Mouse (Mus musculus) brown adipose tissue, adult 24 weeks (tissue): ENCODE data around the gene Mdga1. TPM values are rescaled to one million over a fixed set of nuclear protein-coding genes. Genes with fewer than 3 reads are reported as not detected.

Source experiments
- H3K27ac ChIP-seq: fragments of 200-500 bp; replicated peaks from 2 replicates; pipeline ENCODE4 v1.5.1; 2012; ENCODE audit warnings: low read depth, mild to moderate bottlenecking, low read length
- H3K4me1 ChIP-seq: fragments of 200-500 bp; 2 replicates; pipeline ENCODE4 v1.6.1; 2012; ENCODE audit warnings: low read length, mixed read lengths; ENCODE audit not compliant: control insufficient read depth, insufficient read depth, insufficient read length
- H3K4me3 ChIP-seq: fragments of 200-500 bp; 2 replicates; pipeline ENCODE4 v1.5.1; 2012; ENCODE audit warnings: low read depth, mild to moderate bottlenecking, low read length, moderate library complexity; ENCODE audit not compliant: insufficient read depth
- polyA plus RNA-seq: library from polyadenylated mRNA; stranded (reverse); fragments of >200 nt; gene quantifications from 2 replicates; pipeline ENCODE4 v1.2.4, GENCODE M21; 2012; ENCODE audit not compliant: missing spikeins, insufficient read depth, insufficient read length

The Mdga1 gene
- polyA plus RNA-seq, 1 experiment = not detected

- Histone ChIP-seq H3K4me3 (no peak overlapping the region), H3K27ac (no peak overlapping the region), H3K4me1 (no peaks in the 10 kb centered on the region)
Measured at GRCm38 (mm10) chr17:29864440-29864839, 105.4 kb downstream of the Mdga1 start.

- Histone ChIP-seq H3K4me3 (no peak overlapping the region), H3K27ac (no peak overlapping the region)
Measured at GRCm38 (mm10) chr17:29859788-29860283, 110.1 kb downstream of the Mdga1 start.

DNA sequence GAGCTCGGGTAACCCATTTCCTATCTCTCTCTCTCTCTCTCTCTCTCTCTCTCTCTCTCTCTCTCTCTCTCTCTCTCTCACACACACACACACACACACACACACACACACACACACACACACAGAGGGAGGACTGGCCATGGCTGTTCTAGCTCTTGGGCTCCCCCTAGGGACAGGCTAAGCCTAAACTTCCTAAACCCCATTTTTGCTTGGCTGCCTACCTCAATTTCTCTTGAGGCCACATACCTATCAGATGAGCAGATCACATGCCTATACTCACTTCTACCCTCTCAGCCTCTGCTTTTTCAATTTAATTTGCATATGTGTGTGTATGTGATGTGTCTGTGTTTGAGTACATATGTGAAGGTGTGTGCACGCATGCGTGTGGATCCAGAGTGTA, 111.1 kb downstream of the Mdga1 start:
- H3K4me1 ChIP-seq = no peaks in the 10 kb centered on the region
- H3K4me3 ChIP-seq = no peak overlapping the region
- no peak overlapping the region for H3K27ac ChIP-seq

More at GRCm38 (mm10) chr17:29859788-29860283, 110.1 kb downstream of the Mdga1 start:
- no peaks in the 10 kb centered on the region for H3K4me1 ChIP-seq

- no peak overlapping the region for H3K27ac ChIP-seq
Measured at GRCm38 (mm10) chr17:29855702-29856580, 113.9 kb downstream of the Mdga1 start.

DNA sequence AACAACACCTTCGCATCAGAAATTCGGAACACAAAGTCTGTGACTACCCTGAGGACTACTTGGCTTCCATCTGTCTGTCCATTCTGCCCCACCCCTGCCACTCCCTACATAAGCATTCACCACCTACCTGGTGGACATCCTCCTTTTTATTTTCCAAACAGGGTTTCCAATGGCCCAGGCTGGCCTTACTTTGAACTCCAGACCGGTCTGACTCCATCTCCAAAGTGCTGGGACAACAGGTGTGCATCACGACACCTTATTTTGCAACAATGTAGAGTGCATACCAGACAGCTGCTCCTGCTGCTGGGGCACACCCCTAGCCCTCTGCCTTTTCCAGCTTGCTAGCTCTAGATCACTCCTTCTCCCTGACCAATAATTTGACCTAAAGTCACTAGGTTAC, 115.1 kb downstream of the Mdga1 start:
- H3K4me3 ChIP-seq = no peak overlapping the region
- no peaks in the 10 kb centered on the region for H3K4me1 ChIP-seq
- H3K27ac ChIP-seq = no peak overlapping the region

More at GRCm38 (mm10) chr17:29855702-29856580, 113.9 kb downstream of the Mdga1 start:
- H3K4me3 ChIP-seq = no peak overlapping the region
- no peaks in the 10 kb centered on the region for H3K4me1 ChIP-seq

DNA sequence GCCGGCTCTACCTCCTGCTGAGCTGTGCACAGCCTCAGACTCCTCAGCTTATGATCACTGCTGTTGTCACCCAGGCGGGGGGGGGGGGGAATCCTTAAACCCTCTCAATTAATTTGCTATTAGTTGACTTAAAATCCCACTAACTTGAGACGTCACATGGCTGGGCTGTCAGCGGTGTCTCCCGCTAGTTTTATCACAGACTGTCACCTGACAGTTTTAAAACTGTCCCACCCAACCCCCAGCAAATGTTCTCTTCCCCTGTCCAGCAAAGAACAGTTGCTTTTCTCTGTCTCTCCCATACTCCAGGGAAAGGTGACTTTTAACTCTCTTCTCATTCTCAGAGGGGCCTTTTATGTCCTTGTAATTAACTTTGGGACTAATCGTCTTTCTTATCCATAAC, 115.5 kb downstream of the Mdga1 start:
- H3K4me1 ChIP-seq = no peaks in the 10 kb centered on the region
- H3K27ac ChIP-seq = no peak overlapping the region
- H3K4me3 ChIP-seq = no peak overlapping the region

DNA sequence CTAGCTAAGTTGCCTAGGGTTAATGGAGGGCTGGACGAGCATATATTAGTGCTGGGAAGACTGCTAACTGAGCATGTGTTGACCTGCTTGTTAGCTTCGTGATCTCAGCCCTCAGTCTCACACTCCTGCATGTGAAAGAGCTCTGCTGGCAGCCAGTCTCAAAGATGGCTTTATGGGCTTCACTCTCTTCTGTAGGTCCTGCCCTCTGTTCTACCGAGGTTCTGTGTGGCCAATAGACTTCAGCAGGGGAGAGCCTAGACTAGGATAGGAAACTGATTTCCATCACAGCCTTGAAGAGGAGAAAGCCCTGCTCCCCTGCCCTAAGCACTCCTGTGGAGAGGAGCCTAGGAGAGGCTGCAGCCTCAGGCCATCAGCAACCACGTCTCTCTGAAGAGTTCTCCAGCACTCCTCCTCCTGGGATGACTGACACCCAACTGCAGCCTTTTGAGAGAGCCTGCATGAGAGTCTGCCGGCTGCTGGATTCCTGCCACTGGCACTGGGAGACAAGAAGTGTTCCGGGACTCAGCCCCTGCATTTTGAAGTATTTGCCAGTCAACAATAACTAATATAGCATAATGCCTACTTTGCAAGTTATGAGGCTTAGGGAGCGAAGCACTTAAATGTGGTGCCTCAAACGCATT, 116.9 kb downstream of the Mdga1 start:
- no peaks in the 10 kb centered on the region for H3K4me1 ChIP-seq
- no peak overlapping the region for H3K27ac ChIP-seq
- H3K4me3 ChIP-seq = no peak overlapping the region

DNA sequence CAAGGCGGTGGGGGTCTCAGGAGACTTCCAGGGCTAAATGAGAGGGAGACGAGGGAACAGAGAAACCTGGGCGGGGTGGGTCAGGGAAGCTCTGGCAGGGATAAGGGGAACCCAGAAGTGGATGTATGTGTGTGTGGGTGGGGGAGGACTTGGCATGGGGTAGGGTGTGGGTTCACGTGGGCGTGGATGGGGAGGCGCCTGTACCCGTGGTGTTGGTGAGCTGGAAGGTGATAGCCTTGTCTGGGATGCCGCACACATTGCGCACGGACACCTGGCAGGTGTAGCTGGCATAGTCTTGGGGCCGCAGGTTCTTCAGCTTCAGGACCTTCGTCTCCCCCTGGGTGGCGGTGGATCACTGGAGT, 120.5 kb downstream of the Mdga1 start:
- H3K4me3 ChIP-seq = no peak overlapping the region
- no peaks in the 10 kb centered on the region for H3K4me1 ChIP-seq
- H3K27ac ChIP-seq = no peak overlapping the region

DNA sequence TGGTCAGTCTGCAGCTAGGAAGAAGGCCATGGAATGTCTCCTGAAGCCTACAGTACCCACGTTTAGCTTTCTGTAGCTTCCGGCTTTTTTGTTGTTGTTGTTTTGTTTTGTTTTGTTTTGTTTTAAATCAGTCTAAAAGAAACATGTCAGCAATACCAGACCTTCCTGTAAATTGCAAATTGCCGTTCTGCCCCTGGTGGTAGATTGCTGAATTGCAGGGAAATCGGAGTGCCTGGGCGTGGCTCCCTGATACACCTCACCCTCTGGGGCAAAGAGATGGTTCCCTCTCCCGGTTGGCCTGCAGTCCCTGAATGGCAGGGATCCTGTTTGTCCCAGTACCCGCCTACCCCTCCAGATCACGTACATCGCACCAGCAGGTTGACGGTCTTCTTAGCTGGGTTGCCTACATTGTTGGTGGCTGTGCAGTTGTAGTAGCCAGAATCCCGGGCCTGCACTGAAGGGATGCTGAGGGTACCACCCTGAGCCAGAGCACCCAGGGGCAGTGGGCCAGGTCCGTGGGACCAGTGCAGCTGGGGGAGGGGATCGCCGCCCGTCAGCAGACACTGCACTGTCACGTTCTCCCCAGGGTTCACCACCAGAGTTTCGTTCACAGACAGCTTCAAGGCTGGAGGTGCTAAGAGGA, 121.0 kb downstream of the Mdga1 start:
- no peak overlapping the region for H3K27ac ChIP-seq

GRCm38 (mm10) chr17:29847291-29847690, 122.6 kb downstream of the Mdga1 start:
- H3K4me1 ChIP-seq = no peaks in the 10 kb centered on the region
- H3K4me3 ChIP-seq = no peak overlapping the region
- H3K27ac ChIP-seq = no peak overlapping the region

More for the DNA sequence above, 121.0 kb downstream of the Mdga1 start:
- H3K4me3 ChIP-seq = no peak overlapping the region
- H3K4me1 ChIP-seq = no peaks in the 10 kb centered on the region

DNA sequence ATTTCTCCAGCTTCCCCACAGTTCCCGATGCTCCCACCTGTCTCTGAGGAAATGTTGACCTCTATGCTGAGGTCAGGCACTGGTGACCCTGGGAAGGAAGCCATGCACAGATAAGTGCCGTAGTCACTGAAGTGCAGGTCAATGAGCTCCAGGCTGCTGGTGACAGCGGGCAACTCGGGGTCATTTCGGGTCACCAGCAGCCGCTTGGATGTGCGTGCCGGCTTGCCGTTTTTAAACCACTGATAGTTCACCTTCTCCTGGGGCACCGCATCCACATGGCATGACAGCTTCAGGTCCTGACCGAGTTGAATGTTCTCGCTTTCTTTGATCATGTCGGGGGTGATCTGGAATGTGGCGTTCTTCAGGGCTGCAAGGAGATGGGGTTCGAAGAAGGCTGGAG, 123.6 kb downstream of the Mdga1 start:
- no peak overlapping the region for H3K4me3 ChIP-seq
- H3K4me1 ChIP-seq = no peaks in the 10 kb centered on the region
- no peak overlapping the region for H3K27ac ChIP-seq

DNA sequence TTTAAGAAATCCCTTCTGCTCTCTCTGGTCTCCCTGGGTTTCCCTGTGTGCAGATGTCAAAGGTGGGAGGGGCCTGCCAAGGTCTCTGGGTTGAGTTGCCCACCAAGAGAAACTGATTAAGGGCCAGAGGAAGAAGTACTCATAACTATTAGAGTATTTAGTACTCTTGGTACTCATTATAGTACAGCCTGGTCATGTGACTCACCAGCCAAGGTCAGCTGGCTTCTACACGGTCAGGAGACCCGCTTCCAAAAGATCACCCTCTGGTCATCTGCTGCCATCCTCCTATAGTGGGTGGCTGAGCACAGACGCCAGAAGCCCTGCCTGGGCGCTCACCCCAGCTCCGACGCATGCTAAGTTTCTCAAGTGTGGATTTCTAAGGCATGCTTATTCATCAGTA, 124.9 kb downstream of the Mdga1 start:
- no peak overlapping the region for H3K4me3 ChIP-seq
- no peaks in the 10 kb centered on the region for H3K4me1 ChIP-seq
- no peak overlapping the region for H3K27ac ChIP-seq

DNA sequence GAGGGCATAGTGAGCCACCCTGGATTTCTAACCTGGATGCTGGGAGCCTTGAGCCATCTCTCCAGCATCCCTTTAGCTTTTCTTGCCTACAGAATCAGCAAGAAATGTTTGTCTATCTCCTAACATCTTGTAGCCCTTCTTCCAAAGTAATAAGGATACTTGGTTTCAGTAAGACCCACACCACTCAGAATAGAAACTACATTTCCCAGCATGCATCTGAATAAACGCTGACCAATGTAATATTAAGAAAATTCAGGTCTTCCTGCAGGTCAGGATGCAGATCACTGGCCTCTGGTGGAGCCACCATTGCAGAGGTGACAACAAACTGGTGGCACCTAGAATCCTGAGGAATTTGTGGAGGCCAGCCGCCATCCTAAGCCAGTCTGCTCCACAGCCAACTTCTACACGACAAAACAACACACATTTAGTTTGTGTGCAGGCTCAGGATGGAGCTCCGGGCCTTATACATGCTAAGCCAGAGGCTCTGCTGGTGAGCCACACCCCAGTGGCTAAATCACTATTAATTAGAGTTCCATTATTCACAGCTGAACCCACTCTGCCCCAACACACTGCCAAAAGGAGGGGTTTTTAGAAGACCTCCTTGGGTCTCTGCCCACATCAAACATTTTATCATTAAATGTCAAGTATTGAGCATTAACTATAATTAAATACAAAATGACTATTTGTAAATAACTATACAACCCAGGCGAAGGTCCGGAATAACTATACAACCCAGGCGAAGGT, 126.3 kb downstream of the Mdga1 start:
- H3K4me1 ChIP-seq = no peaks in the 10 kb centered on the region
- no peak overlapping the region for H3K27ac ChIP-seq
- H3K4me3 ChIP-seq = no peak overlapping the region

GRCm38 (mm10) chr17:29841781-29842690, 127.9 kb downstream of the Mdga1 start:
- H3K27ac ChIP-seq = no peak overlapping the region
- H3K4me1 ChIP-seq = no peaks in the 10 kb centered on the region

More at GRCm38 (mm10) chr17:29841781-29842690, 127.9 kb downstream of the Mdga1 start:
- H3K4me3 ChIP-seq = peak overlapping the region; percentile 46
